Mouse (Mus musculus) liver, embryonic 15.5 days (tissue): ENCODE measurements around the gene Ptk7. TPM values are rescaled to one million over a fixed set of nuclear protein-coding genes. Genes with fewer than 3 reads are reported as not detected.

Source experiments
- ATAC-seq: fragments of 200-750 bp; cut with Nextera tagmentation; 2 replicates; pipeline ENCODE4 v1.8.0; 2017; ENCODE audit warnings: moderate number of reproducible peaks, mild to moderate bottlenecking, moderate library complexity; ENCODE audit not compliant: insufficient read depth
- H3K27ac ChIP-seq: fragments of 300-500 bp; sonication (generic); replicated peaks from 2 replicates; pipeline ENCODE4 v1.5.1; 2015; ENCODE audit warnings: mild to moderate bottlenecking, inconsistent platforms
- H3K27me3 ChIP-seq: fragments of 300-500 bp; sonication (generic); 2 replicates; pipeline ENCODE4 v1.6.1; 2015; ENCODE audit warnings: mild to moderate bottlenecking, inconsistent platforms
- H3K36me3 ChIP-seq: fragments of 300-500 bp; sonication (generic); replicated peaks from 2 replicates; pipeline ENCODE4 v1.6.1; 2015; ENCODE audit warnings: moderate library complexity, mild to moderate bottlenecking, inconsistent platforms
- H3K4me1 ChIP-seq: fragments of 300-500 bp; sonication (generic); replicated peaks from 2 replicates; pipeline ENCODE4 v1.6.1; 2015; ENCODE audit warnings: inconsistent platforms
- H3K4me2 ChIP-seq: fragments of 300-500 bp; sonication (generic); 2 replicates; pipeline ENCODE4 v1.6.1; 2015; ENCODE audit warnings: moderate library complexity, mild to moderate bottlenecking, inconsistent platforms
- H3K4me3 ChIP-seq: fragments of 300-500 bp; sonication (generic); replicated peaks from 2 replicates; pipeline ENCODE4 v1.5.1; 2015; ENCODE audit warnings: mild to moderate bottlenecking, inconsistent platforms
- H3K9ac ChIP-seq: fragments of 300-500 bp; sonication (generic); 2 replicates; pipeline ENCODE4 v1.6.1; 2015; ENCODE audit warnings: moderate library complexity, mild to moderate bottlenecking, inconsistent platforms
- H3K9me3 ChIP-seq: fragments of 300-500 bp; sonication (generic); replicated peaks from 2 replicates; pipeline ENCODE4 v1.6.1; 2016; ENCODE audit warnings: inconsistent platforms
- WGBS: fragments of 180-500 bp; shearing (Covaris S2); methylation state at CpG from one replicate; pipeline ENCODE4 v1.1.7; 2015; ENCODE audit warnings: mixed read lengths; ENCODE audit not compliant: insufficient replicate concordance; 5-methylcytosine and 5-hydroxymethylcytosine counted together
- polyA plus RNA-seq: library from polyadenylated mRNA; unstranded; fragments of >200 nt; fragmentation: Nextera tagmentation; extraction: Ambion mirVana; gene quantifications from 2 replicates; pipeline ENCODE4 v1.2.1, GENCODE M21; 2015

Gene Ptk7
- polyA plus RNA-seq, 1 experiment from 2014 or later = 7.8 TPM

DNA sequence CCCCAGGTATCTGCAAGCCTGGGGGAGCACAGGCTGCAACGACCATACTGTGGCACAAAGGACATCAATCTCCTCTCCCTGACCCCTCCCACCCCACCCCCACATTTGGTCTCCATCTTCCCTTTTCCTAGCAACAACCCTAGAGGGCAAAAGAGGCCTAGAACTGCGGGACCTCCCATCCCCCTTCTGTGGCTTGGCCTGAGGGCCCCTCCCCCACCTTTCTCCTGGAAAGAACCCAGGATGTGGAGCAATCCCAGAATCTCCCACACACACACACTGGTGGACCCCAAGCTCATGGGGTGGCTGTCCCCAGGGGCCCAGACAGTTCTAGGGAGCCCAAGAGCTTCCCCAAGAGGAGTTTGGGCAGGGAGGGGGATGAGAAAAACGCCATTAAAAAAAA is 81.4 kb downstream of the Ptk7 start:
- no peak overlapping the region for H3K4me2 ChIP-seq
- no peaks in the 10 kb centered on the region for H3K9me3 ChIP-seq
- peaks cover 21% of the 10 kb centered on the region for H3K4me1 ChIP-seq
- no peak overlapping the region for H3K27ac ChIP-seq
- WGBS = 37% methylated on average over 3 of the region's 3 CpGs
- H3K4me3 ChIP-seq = no peak overlapping the region
- H3K9ac ChIP-seq = no peak overlapping the region
- ATAC-seq = no peak
- H3K27me3 ChIP-seq = peaks cover 40% of the 10 kb centered on the region
- H3K36me3 ChIP-seq = peaks cover 39% of the 10 kb centered on the region

DNA sequence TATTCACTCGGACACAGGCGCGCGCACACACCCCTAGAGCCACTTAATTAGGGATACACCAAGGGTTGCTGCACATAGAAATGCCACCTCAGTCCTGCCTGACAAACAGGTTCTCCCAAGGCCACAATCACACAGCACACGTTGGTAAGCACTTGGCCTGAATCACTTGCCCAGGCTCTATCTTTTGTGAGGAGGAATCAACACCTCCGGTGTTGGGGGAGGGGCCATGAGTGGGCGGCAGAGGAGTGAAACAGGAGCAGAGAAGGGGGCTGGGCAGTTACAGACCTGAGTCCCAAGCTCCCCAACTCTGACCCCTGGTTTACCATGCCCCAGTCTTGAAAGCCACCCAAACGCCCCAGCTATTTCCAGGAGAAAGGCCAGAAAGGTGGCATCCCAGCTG is 82.3 kb downstream of the Ptk7 start:
- Histone ChIP-seq H3K4me2 (no peak overlapping the region), H3K9ac (no peak overlapping the region), H3K4me3 (no peak overlapping the region), H3K4me1 (peaks cover 16% of the 10 kb centered on the region), H3K36me3 (peaks cover 35% of the 10 kb centered on the region), H3K27ac (no peak overlapping the region), H3K9me3 (no peaks in the 10 kb centered on the region), H3K27me3 (peaks cover 40% of the 10 kb centered on the region)
- no peak for ATAC-seq
- 32% methylated on average over 8 of the region's 8 CpGs for WGBS

DNA sequence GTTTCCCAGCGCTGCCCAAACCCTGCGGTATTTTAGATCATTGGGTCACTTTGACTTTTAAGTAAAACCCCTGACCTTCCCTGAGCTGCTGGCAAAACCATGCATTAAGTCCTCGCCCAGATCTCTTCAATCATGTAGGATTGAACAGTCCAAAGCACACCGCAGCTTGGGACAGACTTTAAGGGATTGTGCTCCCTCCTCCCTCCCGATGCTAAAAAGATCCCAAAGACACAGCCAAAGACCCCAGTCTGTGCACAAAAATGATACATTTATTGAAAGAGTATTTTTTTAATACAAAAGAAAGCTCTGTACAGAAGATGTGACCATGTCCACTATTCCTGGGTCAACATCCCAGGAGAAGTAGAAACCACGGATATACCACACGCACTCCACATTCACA is 82.7 kb downstream of the Ptk7 start:
- H3K4me1 ChIP-seq = peaks cover 16% of the 10 kb centered on the region
- ATAC-seq = no peak
- H3K9ac ChIP-seq = no peak overlapping the region
- no peak overlapping the region for H3K27ac ChIP-seq
- H3K36me3 ChIP-seq = peaks cover 31% of the 10 kb centered on the region
- peak overlapping the region; percentile 50 for H3K4me3 ChIP-seq
- WGBS = 28% methylated on average over 7 of the region's 7 CpGs
- peak overlapping the region; percentile 71 for H3K4me2 ChIP-seq
- peaks cover 40% of the 10 kb centered on the region for H3K27me3 ChIP-seq
- no peaks in the 10 kb centered on the region for H3K9me3 ChIP-seq

DNA sequence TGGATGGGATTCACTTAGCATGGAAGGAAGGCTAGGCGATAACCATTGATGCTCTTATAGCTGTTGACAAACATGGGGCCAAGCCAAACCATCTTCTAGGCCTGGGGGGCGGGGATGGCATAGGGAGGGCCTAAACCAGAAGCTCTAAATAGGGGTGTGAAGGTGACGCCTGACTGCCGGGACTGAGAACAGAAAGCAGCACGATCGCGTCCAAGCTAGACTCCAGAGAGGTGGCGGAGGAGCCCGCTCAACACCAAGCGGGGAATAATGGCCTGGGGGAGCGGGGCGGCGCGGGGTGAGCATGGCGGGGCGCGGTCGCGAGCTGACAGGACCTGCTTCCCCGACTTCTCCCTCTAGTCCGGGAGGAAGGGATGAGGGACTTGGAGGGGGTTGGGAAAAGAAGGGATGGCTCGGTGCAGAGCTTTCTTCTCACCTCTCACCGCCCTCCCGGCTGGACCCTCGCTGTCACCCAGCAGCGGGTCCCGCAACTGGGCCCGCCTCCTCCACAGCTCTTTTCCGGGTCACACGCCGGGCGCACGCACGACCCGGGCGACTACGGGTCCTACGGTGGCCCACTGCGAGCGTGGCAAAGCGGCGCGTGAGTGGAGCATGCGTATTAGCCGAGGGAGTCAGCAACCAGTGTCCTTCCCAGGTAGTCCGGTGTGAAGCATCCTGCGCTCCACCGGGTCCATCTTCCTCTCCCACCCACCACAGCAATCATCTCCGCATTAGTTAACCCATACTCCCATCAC is 83.3 kb downstream of the Ptk7 start, which contains the start of gene Cul9:
Gene Cul9 (minus strand): TSS at position 576 of the 752 bp plus-strand sequence.
- WGBS = 4% methylated on average over 49 of the region's 49 CpGs
- Histone ChIP-seq H3K4me3 (peak within 1 kb of the TSS; percentile 50), H3K27me3 (peaks cover 40% of the 10 kb centered on the region)

DNA sequence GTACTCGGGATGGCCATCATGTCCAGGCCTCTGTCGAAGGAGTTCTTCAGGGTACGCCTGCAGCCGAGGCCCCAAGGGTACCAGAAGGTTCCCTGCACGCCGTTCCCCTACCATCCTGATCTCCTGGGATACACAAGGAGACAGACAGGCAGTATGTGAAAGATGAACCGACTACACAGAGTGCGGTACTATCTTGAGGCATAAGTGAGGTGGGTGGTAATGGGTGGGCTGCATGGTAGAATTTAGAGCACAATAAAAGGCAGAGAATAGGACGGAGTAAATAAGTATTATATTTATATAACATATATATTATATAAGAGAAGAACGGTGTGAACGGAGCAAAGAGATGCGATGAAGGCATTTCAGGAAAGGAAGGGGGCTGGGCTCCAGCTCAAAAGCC is 85.6 kb downstream of the Ptk7 start:
- no peak overlapping the region for H3K9ac ChIP-seq
- 75% methylated on average over 12 of the region's 12 CpGs for WGBS
- ATAC-seq = no peak
- H3K4me1 ChIP-seq = peaks cover 16% of the 10 kb centered on the region
- H3K36me3 ChIP-seq = peaks cover 4% of the 10 kb centered on the region
- H3K27me3 ChIP-seq = peaks cover 40% of the 10 kb centered on the region
- no peaks in the 10 kb centered on the region for H3K9me3 ChIP-seq
- no peak overlapping the region for H3K4me3 ChIP-seq
- H3K27ac ChIP-seq = no peak overlapping the region
- no peak overlapping the region for H3K4me2 ChIP-seq

More for the DNA sequence above, 83.3 kb downstream of the Ptk7 start, which contains the start of gene Cul9:
- Histone ChIP-seq H3K36me3 (peaks cover 25% of the 10 kb centered on the region), H3K9me3 (no peaks in the 10 kb centered on the region), H3K4me1 (peaks cover 16% of the 10 kb centered on the region), H3K27ac (no peak within 1 kb of the TSS), H3K9ac (no peak within 1 kb of the TSS), H3K4me2 (peak within 1 kb of the TSS; percentile 71)
- ATAC-seq = no peak

DNA sequence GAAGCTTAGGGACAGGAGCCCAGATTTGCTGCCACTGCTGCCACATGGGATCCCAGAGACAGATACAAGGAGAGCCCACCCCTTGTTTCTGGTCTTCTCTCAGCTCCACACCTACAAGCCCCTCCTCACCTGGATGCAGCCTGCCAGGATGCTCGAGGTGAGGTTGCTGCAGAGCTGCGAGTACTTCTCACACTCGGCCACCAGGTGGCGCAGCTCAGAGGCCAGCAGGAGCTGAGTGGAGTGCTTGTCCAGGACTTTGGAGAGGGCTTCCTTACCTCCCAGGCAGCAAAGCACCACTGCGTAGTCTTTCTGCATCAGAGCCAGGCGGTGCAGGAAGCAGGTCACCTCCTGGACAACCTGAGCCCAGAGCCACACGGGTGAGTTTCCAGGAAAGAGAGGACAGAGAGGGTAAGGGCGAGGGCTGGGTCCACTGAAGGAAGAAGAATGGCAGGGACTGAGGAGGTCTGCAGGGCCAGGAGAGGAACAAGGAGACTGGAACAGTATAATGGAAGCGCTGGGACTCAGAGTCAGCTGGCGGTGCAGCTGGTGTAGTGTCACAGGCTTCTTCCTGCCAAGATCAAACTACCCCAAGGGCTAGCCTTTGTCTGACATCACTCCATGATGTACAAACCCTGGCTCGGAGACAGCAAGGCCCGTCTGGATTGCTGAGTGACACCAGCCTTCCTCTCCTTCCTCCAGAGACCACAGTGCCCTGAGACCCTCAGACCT is 103.6 kb downstream of the Ptk7 start:
- H3K4me1 ChIP-seq = no peaks in the 10 kb centered on the region
- no peak overlapping the region for H3K9ac ChIP-seq
- no peaks in the 10 kb centered on the region for H3K9me3 ChIP-seq
- peaks cover 22% of the 10 kb centered on the region for H3K27me3 ChIP-seq
- no peaks in the 10 kb centered on the region for H3K36me3 ChIP-seq
- no peak overlapping the region for H3K4me3 ChIP-seq
- H3K27ac ChIP-seq = no peak overlapping the region
- WGBS = 31% methylated on average over 12 of the region's 12 CpGs
- no peak overlapping the region for H3K4me2 ChIP-seq
- ATAC-seq = peak; percentile 22; the same call in 1 of the 2 replicates

DNA sequence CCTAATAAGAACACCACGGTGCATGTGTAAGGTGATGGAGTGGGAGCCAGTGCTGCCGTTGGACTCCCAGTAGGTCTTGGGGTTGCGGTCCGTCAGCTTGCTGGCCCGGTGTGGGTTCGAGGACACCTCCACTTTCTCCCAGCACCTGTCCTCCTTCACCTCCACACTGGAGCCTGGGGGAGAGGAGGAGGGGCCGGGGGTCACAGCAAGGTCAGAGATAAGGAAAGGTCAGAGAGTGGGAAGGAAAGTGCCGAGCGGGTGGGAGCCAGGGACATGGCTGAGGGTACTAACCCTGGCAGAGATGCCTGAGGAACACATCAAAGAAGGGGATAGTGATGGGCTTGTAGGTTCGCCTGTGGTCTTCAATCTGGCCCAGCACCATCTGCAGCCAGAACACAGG is 104.2 kb downstream of the Ptk7 start:
- Histone ChIP-seq H3K9ac (no peak overlapping the region), H3K27me3 (peaks cover 28% of the 10 kb centered on the region), H3K4me1 (no peaks in the 10 kb centered on the region), H3K4me2 (no peak overlapping the region), H3K27ac (no peak overlapping the region), H3K36me3 (no peaks in the 10 kb centered on the region), H3K4me3 (no peak overlapping the region), H3K9me3 (no peaks in the 10 kb centered on the region)
- WGBS = 69% methylated on average over 10 of the region's 10 CpGs
- ATAC-seq = no peak

DNA sequence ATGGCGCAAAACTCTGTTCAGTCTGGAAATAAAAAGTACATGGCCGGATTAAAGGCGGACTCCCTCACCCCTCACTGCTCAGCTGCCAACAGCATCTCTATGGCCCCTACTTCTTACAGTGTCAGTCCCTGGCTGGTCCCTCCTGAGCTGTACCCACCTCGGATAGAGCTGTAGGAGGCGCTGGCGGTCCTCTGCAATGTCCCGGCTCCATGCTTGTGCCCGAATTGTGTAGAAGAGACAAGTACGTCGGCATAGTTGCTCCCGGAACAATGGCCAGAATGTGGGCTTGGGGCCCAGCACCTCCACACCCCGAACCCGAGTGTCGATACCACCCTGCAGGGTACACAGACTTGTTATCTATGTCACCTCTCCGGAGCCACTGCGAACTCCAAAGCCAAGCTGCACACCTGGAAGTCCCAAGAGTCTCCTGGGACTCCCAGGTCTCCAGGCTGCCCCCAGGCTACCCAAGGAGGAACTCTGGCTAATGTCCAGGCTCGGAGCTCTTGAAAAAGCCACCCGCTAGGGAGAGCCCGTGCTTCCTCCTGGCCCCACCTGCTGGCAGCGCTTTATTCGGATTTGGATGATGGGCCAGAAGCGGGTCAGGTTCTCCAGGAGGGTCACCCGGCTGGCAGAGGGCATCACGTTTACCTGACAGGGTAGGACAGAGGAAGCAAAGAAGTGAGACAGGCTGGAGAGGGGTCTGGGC is 107.2 kb downstream of the Ptk7 start:
- Histone ChIP-seq H3K36me3 (no peaks in the 10 kb centered on the region), H3K27ac (no peak overlapping the region), H3K4me3 (no peak overlapping the region), H3K9ac (no peak overlapping the region), H3K4me1 (no peaks in the 10 kb centered on the region), H3K27me3 (peaks cover 37% of the 10 kb centered on the region), H3K9me3 (no peaks in the 10 kb centered on the region), H3K4me2 (no peak overlapping the region)
- no peak for ATAC-seq
- 40% methylated on average over 24 of the region's 24 CpGs for WGBS

DNA sequence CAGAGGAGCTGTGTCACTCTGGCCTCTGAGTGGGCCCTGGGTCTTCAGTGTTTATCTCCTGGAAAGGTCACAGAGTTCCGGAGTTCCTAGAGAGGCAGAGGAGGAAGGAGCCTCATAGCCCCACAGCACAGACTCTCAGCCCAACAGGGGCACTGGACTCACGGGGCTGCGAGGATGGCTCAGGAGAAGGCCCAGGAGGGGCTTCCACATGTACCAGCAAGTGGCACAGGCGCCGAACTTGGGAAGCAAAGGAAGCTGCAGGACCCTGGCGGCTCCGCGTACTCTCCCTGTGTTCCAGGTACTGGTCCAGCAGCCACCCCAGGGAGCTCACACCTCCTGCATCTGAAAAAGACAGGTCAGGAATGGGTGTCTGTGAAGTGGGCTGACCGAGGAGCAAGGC is 108.1 kb downstream of the Ptk7 start:
- peaks cover 37% of the 10 kb centered on the region for H3K27me3 ChIP-seq
- H3K4me1 ChIP-seq = no peaks in the 10 kb centered on the region
- ATAC-seq = no peak
- H3K4me3 ChIP-seq = no peak overlapping the region
- 62% methylated on average over 9 of the region's 9 CpGs for WGBS
- no peak overlapping the region; the same call in 1 of the 2 replicates for H3K4me2 ChIP-seq
- H3K9ac ChIP-seq = no peak overlapping the region
- no peaks in the 10 kb centered on the region for H3K36me3 ChIP-seq
- no peak overlapping the region for H3K27ac ChIP-seq
- H3K9me3 ChIP-seq = no peaks in the 10 kb centered on the region

DNA sequence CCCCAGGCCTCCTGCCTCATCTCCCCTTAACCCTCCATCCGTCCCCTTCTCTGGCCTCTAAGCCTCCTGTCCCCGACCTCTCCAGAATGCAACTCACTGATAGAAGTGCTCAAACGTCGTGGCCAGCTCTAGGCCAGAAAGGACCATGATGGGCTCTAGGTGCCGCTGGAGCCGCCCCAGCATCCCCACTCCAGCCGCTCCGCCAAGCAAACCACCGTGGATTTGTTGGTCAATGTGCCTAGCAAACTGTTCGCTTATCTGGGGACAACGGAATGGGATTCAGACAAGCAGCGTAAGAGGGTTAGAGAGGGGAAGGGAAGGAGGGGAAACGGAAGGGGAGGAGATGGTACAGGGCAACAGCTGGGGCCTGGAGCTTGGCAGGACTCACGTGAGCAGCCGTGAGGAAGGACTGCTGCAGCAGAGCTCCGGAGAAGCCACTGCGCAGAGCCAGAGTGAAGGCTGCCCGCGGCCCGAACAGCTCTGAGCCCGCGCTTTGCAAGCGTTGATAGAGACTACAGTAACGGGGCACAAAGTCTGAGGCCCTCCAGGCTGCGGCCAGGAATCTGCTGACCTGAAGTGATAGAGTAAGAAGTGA is 108.8 kb downstream of the Ptk7 start:
- H3K4me1 ChIP-seq = no peaks in the 10 kb centered on the region
- H3K27ac ChIP-seq = no peak overlapping the region
- H3K9ac ChIP-seq = no peak overlapping the region
- no peak overlapping the region; the same call in 1 of the 2 replicates for H3K4me2 ChIP-seq
- H3K4me3 ChIP-seq = no peak overlapping the region
- ATAC-seq = no peak
- WGBS = 19% methylated on average over 25 of the region's 25 CpGs
- H3K36me3 ChIP-seq = no peaks in the 10 kb centered on the region
- peaks cover 37% of the 10 kb centered on the region for H3K27me3 ChIP-seq
- H3K9me3 ChIP-seq = no peaks in the 10 kb centered on the region

DNA sequence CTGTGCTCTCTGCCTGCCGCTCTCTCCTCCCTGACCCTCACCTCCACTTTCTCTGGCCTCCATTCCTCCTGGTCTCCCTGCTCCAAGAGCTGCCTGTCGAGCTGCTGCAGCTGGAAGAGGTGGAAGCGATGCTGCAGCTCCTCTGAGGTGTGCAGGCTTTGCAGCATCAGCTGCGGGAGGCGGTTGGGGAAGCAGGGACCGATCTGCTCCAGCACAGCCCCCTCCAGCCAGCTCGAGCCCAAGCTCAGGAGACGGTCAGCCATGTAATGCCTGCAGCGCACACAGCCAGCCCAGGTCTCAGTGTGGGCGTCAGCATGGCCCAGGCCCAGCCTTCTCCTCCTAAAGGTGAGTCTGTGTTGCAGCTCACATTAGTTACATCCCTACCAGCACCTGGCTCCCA is 109.3 kb downstream of the Ptk7 start:
- no peak for ATAC-seq
- no peak overlapping the region for H3K4me3 ChIP-seq
- 48% methylated on average over 10 of the region's 10 CpGs for WGBS
- H3K9me3 ChIP-seq = no peaks in the 10 kb centered on the region
- H3K4me2 ChIP-seq = no peak overlapping the region
- H3K36me3 ChIP-seq = no peaks in the 10 kb centered on the region
- no peak overlapping the region for H3K9ac ChIP-seq
- no peak overlapping the region for H3K27ac ChIP-seq
- H3K27me3 ChIP-seq = peaks cover 37% of the 10 kb centered on the region
- H3K4me1 ChIP-seq = no peaks in the 10 kb centered on the region
